Mouse (Mus musculus) spleen, adult 18-20 months (tissue): ENCODE measurements at regions not wholly inside any gene's neighbourhood (a gene's known extent, or its start where the extent isn't known, plus 50 kb on each side); places are given as distances from the start of the nearest gene placed in this dataset.
A peak's percentile ranks its signal among the peaks of the same experiment; 100 is the strongest.

ENCODE experiments used
- DNase-seq, 2 experiments: peaks; one replicate each; pipeline ENCODE4 v3.0.0; 2022; ENCODE audit warnings: mixed read lengths in 2 of 2

GRCm38 (mm10) chr17:87531411-87532157, 84.8 kb upstream of the Calm2 start:
- no peak for DNase-seq

- DNase-seq = no peak
These were observed 85.4 kb upstream of the Calm2 start for GRCm38 (mm10) chr17:87532158-87532545.

DNA sequence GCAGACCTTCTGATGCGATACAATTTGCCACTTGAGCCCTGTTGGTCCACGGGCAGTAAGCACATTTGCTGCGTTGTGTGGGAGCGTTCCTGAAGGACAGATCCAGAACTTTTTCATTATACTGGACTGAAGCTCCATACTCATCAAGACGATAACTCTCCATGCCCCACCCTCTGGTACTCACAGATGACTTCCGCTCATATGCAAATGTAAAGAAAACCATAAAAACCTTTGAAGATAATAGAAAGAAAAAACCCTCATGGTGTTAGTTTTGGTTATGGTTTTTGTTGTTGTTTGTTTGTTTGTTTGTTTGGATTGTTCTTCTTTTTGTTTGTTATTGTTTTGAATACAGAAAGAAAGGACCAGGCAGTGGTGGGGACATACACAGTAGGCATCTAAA, 86.0 kb upstream of the Calm2 start:
- no peak for DNase-seq

DNA sequence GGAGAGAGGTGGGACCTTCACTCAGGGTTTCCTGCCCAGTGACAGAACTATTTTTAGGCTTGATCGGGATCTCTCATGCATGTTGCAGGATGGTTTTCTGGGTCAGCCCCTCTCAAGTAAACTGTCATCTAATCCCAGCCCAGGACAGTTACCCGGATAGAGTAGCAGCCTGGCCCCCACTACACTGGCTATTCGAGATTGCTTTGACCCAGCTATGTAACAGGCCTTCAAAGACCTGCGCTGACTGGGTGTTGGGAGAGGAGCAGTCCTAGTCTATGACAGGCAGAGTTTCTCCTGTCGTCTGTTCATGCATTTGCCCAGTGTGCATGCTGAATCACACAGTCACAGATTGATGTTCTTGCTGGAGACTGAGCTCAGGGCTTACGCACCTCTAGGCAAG, 86.2 kb upstream of the Epcam start:
- no peak for DNase-seq

DNA sequence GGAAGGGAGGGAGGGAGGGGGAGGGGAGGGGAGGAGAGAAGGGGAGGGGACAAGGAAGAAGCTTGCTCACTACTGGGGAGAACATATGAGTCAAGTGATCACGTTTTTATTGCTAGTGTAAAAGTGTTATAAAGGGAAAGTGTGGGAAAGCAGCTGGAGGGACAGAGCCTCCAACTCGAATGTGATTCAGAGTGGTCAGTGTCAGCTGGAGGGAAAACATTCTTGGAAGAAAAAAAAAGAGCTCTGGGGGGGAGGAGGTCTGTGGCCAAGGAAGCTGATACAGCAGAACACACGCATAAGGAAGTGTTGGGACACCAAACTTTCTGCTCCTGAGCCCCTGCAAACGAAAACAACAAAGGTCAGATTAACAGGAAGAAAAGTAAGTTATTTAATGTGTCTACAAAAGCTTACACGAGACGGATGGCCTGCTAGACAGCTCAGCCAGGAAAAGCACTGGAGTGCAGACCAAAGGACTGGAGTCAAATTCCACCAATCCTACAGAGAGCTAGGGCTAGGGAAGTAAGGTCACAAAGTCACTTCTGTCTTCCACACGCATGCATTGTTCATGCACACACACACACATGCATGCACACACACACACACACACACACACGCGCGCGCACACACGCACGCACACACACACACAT, 85.1 kb upstream of the Epcam start:
- no peak for DNase-seq

- DNase-seq = no peak
These were observed 81.2 kb upstream of the Epcam start for GRCm38 (mm10) chr17:87554561-87554960.

DNA sequence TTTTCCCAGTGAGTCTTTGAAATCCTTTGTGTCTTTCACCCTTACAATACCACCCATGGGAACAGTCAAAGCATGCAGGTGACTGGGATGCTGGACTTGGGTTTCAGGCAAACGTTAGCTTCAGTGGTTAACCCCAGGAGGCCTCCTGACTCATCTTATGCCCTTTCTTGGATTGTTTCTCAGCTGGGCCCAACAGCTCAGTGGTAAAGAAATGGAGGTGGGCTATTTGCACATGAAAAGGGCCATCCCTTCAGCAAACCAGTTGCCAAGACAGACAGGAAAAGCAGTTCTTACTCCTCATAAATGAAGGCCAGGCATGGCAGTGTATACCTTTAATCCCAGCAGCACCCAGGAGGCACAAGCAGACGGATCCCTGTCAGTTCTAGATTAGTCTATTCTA, 77.4 kb upstream of the Epcam start:
- DNase-seq = no peak

GRCm38 (mm10) chr17:87559641-87560040, 76.1 kb upstream of the Epcam start:
- DNase-seq = no peak

- no peak for DNase-seq
These were observed 74.9 kb upstream of the Epcam start for GRCm38 (mm10) chr17:87560923-87561322.

DNA sequence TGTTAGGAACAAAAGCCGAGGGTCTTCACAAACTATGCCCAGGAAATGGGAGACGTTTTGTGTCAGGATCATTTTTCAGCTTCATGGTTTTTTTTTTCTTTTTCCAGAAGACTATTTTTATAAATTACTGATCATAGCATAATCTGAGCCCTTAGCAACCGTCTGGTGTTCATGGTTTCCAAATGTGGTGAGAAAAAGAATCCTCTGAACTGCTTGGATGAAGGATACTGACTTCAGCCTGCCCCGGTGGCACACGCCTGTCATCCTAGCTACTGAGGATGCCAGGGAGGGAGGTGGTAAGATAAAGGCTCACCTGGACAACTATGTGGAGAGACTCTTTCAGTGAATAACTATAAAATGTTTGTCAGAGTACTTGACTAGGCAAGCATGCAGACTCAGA, 72.4 kb upstream of the Epcam start:
- DNase-seq = no peak

- DNase-seq = no peak
These were observed 70.1 kb upstream of the Epcam start for GRCm38 (mm10) chr17:87565631-87566030.

GRCm38 (mm10) chr17:87566296-87566695, 69.5 kb upstream of the Epcam start:
- no peak for DNase-seq

DNA sequence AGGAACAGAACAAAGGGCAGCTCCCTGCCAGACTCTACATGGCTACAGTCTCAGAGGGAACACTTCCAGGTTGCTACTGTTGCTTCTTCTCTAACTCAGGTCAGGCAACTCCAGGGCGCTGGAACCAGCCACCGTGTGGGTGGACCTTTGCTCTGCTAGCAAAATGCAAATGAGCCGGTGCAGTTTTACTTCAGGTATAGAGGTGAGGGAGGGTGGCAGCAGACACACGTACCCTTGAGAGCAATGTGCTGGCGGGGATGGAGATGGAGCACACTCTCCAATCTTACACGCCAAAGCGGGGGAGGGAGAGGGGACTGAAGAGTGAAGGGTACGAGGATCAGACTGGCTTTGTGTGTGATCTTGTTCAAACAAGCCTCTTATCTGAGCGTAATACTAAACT, 68.8 kb upstream of the Epcam start:
- no peak for DNase-seq

DNA sequence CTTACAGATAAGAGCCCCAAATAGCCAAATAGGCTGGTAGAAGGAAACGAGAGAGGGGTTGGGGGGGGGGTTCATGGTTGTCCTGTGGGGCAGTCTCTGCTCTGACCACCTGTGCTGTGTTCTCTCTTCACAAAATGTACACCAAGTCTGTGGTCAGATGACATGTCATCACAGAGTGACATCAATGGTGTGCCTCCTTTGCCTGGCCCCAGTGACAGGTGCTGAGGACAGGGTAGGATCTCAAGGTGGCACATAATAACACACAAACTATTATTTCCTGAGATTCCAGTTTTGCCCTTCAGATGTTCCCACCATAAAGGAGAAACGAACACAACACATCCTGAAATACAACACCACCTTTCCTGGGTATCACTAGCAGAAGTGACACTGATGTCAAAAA, 68.3 kb upstream of the Epcam start:
- DNase-seq = no peak

DNA sequence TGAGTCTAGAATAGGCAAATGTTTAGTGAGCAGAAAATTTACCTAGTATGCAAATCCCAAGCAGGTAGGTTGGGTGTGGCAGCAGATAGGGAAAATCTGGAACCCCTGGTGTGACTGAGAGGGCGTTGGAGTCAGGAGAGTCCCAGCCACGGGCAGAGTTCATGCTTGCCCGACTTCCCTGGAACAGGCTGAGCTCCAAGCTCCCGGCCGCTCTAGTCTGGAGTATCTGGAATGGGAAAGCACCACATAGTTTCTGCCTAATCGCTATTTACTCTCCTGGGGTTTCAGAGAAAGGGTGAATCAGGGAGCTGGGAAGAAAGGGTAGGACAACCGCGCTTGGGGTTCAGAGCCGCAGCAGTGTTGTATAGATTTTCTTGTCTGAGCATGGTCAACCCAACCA, 65.8 kb upstream of the Epcam start:
- DNase-seq = no peak

DNA sequence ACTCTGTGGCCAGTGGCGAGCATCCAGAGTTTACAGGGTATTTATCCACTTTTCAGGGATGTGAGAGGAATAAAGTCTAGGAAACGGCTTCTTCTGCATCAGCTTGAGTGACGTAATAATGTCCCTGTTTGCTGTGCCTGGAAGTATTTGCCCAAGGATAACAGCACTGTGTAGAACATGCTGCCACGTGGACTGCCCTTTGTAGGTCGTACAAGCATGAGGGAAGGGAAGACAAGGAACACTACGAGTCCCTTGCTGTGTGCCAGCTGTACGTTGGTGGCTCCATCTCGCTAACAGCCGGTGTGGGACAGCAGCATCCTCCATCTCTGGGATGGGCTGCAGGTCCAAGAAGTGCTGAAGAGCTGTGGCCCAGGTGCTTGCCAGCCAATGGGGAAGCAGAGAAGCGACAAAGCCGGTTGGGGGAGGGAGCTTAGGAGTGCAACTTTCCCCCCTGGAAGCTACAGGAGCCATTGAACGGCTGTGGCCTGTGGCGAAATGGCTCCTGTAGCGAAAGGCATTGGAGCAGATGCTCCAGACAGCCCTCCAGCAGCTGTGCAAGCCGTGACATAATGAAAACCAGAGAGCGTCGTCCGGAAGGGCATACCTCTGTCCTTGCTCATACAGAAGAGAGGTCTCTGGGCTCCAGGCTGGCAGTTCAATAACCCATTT, 65.0 kb upstream of the Epcam start:
- DNase-seq = no peak

GRCm38 (mm10) chr17:87571345-87571932, 64.3 kb upstream of the Epcam start:
- DNase-seq = peak; percentile 68 to 89

DNA sequence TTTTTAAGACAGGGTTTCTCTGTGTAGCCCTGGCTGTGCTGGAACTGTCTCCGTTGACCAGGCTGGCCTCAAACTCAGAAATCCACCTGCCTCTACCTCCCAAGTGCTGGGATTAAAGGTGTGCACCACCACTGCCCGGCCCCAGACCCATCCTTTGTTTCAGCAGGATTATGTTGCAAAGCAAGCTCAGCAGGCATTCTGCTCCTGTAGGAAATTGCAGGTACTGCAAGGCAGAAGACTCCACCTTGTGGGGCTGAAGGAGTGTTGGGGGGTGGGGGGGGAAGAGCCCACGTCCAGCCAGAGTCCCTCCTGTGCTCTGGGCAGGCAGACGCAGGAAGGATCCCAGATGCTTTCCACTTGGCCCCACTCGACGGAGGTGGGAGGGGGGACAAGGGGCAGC, 52.2 kb upstream of the Epcam start:
- no peak for DNase-seq

DNA sequence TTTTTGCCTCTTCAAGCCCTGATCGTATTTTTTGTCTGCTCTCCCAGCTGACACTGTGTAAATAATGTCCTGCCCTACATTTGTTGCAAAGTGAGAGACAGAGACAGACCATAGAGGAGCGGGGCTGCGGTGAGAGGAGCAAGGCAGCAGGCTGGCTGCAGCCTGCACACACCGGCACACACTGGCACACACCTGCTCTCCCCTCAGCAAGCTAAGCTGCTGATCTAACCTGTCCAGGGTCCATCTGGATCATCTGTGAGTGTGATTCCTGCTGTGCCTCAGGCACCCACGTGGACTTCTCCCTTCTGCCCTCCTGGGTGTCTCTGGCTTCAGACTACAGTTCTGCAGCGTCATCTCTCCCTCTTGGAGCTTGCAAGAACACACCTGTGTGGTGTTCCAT, 50.4 kb upstream of the Epcam start:
- DNase-seq = no peak
